Mouse (Mus musculus) limb, embryonic 14.5 days (tissue): ENCODE results near the gene C1qtnf3. TPM values are rescaled to one million over a fixed set of nuclear protein-coding genes. Genes with fewer than 3 reads are reported as not detected.
A peak's percentile ranks its signal among the peaks of the same experiment; 100 is the strongest.

ENCODE experiments used
- ATAC-seq: fragments of 200-750 bp; cut with Nextera tagmentation; 2 replicates; pipeline ENCODE4 v1.8.0; 2017; ENCODE audit warnings: low read depth, moderate number of reproducible peaks, moderate TSS enrichment; ENCODE audit not compliant: low FRiP score
- DNase-seq: peaks from one replicate; pipeline ENCODE4 v3.0.0-alpha.2; 2015; ENCODE audit warnings: low spot score
- H3K27ac ChIP-seq: fragments of 300-500 bp; sonication (generic); replicated peaks from 2 replicates; pipeline ENCODE4 v1.5.1; 2014; ENCODE audit warnings: low read depth, mild to moderate bottlenecking, low read length, moderate library complexity, mixed read lengths
- H3K27me3 ChIP-seq: fragments of 300-500 bp; sonication (generic); 2 replicates; pipeline ENCODE4 v1.6.1; 2014; ENCODE audit warnings: low read length, mixed read lengths; ENCODE audit not compliant: control insufficient read depth, insufficient read depth
- H3K36me3 ChIP-seq: fragments of 300-500 bp; sonication (generic); 2 replicates; pipeline ENCODE4 v1.6.1; 2014; ENCODE audit warnings: mild to moderate bottlenecking, low read length, moderate library complexity, mixed read lengths; ENCODE audit not compliant: control insufficient read depth, insufficient read depth
- H3K4me1 ChIP-seq: fragments of 300-500 bp; sonication (generic); 2 replicates; pipeline ENCODE4 v1.6.1; 2014; ENCODE audit warnings: antibody characterized with exemption, low read length, mixed read lengths; ENCODE audit not compliant: control insufficient read depth, insufficient read depth
- H3K4me2 ChIP-seq: fragments of 300-500 bp; sonication (generic); replicated peaks from 2 replicates; pipeline ENCODE4 v1.6.1; 2014; ENCODE audit warnings: low read depth, mild to moderate bottlenecking, low read length, moderate library complexity; ENCODE audit not compliant: severe bottlenecking
- H3K4me3 ChIP-seq: fragments of 300-500 bp; sonication (generic); replicated peaks from 2 replicates; pipeline ENCODE4 v1.5.1; 2014; ENCODE audit warnings: low read length
- H3K9ac ChIP-seq: fragments of 300-500 bp; sonication (generic); 2 replicates; pipeline ENCODE4 v1.6.1; 2014; ENCODE audit warnings: mild to moderate bottlenecking, low read depth, low read length, moderate library complexity; ENCODE audit not compliant: severe bottlenecking
- H3K9me3 ChIP-seq: fragments of 300-500 bp; sonication (generic); 2 replicates; pipeline ENCODE4 v1.6.1; 2016; ENCODE audit warnings: low read length; ENCODE audit not compliant: control insufficient read depth
- POLR2A ChIP-seq: fragments of 200-500 bp; IDR thresholded peaks from 2 replicates; pipeline ENCODE4 v1.8.0; 2012; ENCODE audit warnings: inconsistent platforms, mild to moderate bottlenecking, moderate library complexity, borderline replicate concordance; ENCODE audit not compliant: insufficient read depth, insufficient read length; ENCODE audit errors: extremely low read depth
- WGBS: fragments of 180-500 bp; shearing (Covaris S2); extraction: QIAGEN DNeasy Blood & Tissue Kit; methylation state at CpG from one replicate; pipeline ENCODE4 v1.1.7; 2014; 5-methylcytosine and 5-hydroxymethylcytosine counted together
- polyA plus RNA-seq, 2 experiments: library from polyadenylated mRNA; depleted of rRNA in 1 of 2; stranded (reverse) in 1 of 2; unstranded in 1 of 2; fragments of >200 nt; fragmentation: Nextera tagmentation in 1 of 2; extraction: Ambion mirVana in 1 of 2; gene quantifications; 2 replicates each; pipeline versions ENCODE4 v1.2.1 to v1.2.3; 2012 to 2014

C1qtnf3 gene
- polyA plus RNA-seq, 2 experiments: 108 to 119 TPM

- no peak for DNase-seq
- Histone ChIP-seq H3K9me3 (no peaks in the 10 kb centered on the region), H3K27ac (peak overlapping the region; percentile 55), H3K4me3 (no peak overlapping the region), H3K4me2 (peak overlapping the region; percentile 31; the same call in 1 of the 2 replicates), H3K4me1 (peaks cover 13% of the 10 kb centered on the region; the same call in 1 of the 2 replicates), H3K36me3 (no peaks in the 10 kb centered on the region), H3K9ac (peak overlapping the region; percentile 21; the same call in 1 of the 2 replicates), H3K27me3 (no peaks in the 10 kb centered on the region)
- TF ChIP-seq POLR2A: no peak
- WGBS: 70% methylated on average over 4 of the region's 4 CpGs
- no peak for ATAC-seq
Observed at GRCm38 (mm10) chr15:10952760-10953305, 701 bp downstream of the C1qtnf3 start.

GRCm38 (mm10) chr15:10953465-10953864 is 1.3 kb downstream of the C1qtnf3 start:
- Histone ChIP-seq H3K27me3 (no peaks in the 10 kb centered on the region), H3K36me3 (no peaks in the 10 kb centered on the region), H3K4me3 (0 out of 2 replicates have a peak overlapping the region, but pooled peaks have one; percentile 1), H3K27ac (0 out of 2 replicates have a peak overlapping the region, but pooled peaks have one; percentile 33), H3K4me2 (0 out of 2 replicates have a peak overlapping the region, but pooled peaks have one; percentile 5), H3K9ac (no peak overlapping the region), H3K4me1 (peaks cover 13% of the 10 kb centered on the region; the same call in 1 of the 2 replicates), H3K9me3 (no peaks in the 10 kb centered on the region)
- no peak for DNase-seq
- 64% methylated on average over 1 of the region's 1 CpGs for WGBS
- ATAC-seq: no peak
- TF ChIP-seq POLR2A: no peak

- ATAC-seq (no peak), DNase-seq (no peak)
- no peaks in the 10 kb centered on the region for H3K27me3 ChIP-seq
- H3K27ac ChIP-seq: no peak overlapping the region
- H3K9me3 ChIP-seq: no peaks in the 10 kb centered on the region
- no peak overlapping the region for H3K4me3 ChIP-seq
- WGBS: 83% methylated on average over 6 of the region's 6 CpGs
- no peak overlapping the region for H3K9ac ChIP-seq
- H3K4me1 ChIP-seq: peaks cover 13% of the 10 kb centered on the region; the same call in 1 of the 2 replicates
- H3K36me3 ChIP-seq: no peaks in the 10 kb centered on the region
- no peak for TF ChIP-seq POLR2A
- H3K4me2 ChIP-seq: no peak overlapping the region
Observed at GRCm38 (mm10) chr15:10954381-10955016, 2.4 kb downstream of the C1qtnf3 start.

GRCm38 (mm10) chr15:10955156-10955555 is 3.0 kb downstream of the C1qtnf3 start:
- TF ChIP-seq POLR2A: no peak
- no peak overlapping the region for H3K27ac ChIP-seq
- H3K9me3 ChIP-seq: no peaks in the 10 kb centered on the region
- no peaks in the 10 kb centered on the region for H3K27me3 ChIP-seq
- 46% methylated on average over 5 of the region's 5 CpGs for WGBS
- H3K4me3 ChIP-seq: no peak overlapping the region
- H3K36me3 ChIP-seq: no peaks in the 10 kb centered on the region
- peaks cover 13% of the 10 kb centered on the region; the same call in 1 of the 2 replicates for H3K4me1 ChIP-seq
- DNase-seq (no peak), ATAC-seq (no peak)
- H3K4me2 ChIP-seq: no peak overlapping the region
- H3K9ac ChIP-seq: no peak overlapping the region

GRCm38 (mm10) chr15:10956706-10957105 is 4.6 kb downstream of the C1qtnf3 start:
- Histone ChIP-seq H3K9ac (no peak overlapping the region), H3K27me3 (no peaks in the 10 kb centered on the region), H3K4me1 (peaks cover 12% of the 10 kb centered on the region; the same call in 1 of the 2 replicates), H3K27ac (no peak overlapping the region), H3K36me3 (no peaks in the 10 kb centered on the region), H3K4me3 (no peak overlapping the region), H3K9me3 (no peaks in the 10 kb centered on the region), H3K4me2 (no peak overlapping the region)
- DNase-seq: peak; percentile 67
- ATAC-seq: no peak
- TF ChIP-seq POLR2A: no peak
- 50% methylated on average over 3 of the region's 3 CpGs for WGBS
